Mouse (Mus musculus) lung, embryonic 15.5 days (tissue): Measurements from ENCODE around the gene Gm13084. TPM values are rescaled to one million over a fixed set of nuclear protein-coding genes. Genes with fewer than 3 reads are reported as not detected.
"Not testable (repeated sequence)": the region's sequence is repeated elsewhere in the genome, so short reads cannot be mapped to it uniquely, and the experiment has no call there.

Source experiments
- ATAC-seq: fragments of 200-750 bp; cut with Nextera tagmentation; 2 replicates; pipeline ENCODE4 v1.8.0; 2017; ENCODE audit warnings: moderate number of reproducible peaks, borderline replicate concordance; ENCODE audit not compliant: low FRiP score, low TSS enrichment; ENCODE audit errors: extremely low read depth
- H3K27ac ChIP-seq: fragments of 300-500 bp; sonication (generic); 2 replicates; pipeline ENCODE4 v1.5.1; 2015; ENCODE audit warnings: moderate library complexity, mild to moderate bottlenecking, inconsistent platforms
- H3K27me3 ChIP-seq: fragments of 300-500 bp; sonication (generic); 2 replicates; pipeline ENCODE4 v1.6.1; 2015; ENCODE audit warnings: inconsistent platforms
- H3K36me3 ChIP-seq: fragments of 300-500 bp; sonication (generic); 2 replicates; pipeline ENCODE4 v1.6.1; 2015; ENCODE audit warnings: inconsistent platforms
- H3K4me1 ChIP-seq: fragments of 300-500 bp; sonication (generic); 2 replicates; pipeline ENCODE4 v1.6.1; 2015; ENCODE audit warnings: inconsistent platforms
- H3K4me2 ChIP-seq: fragments of 300-500 bp; sonication (generic); 2 replicates; pipeline ENCODE4 v1.6.1; 2015; ENCODE audit warnings: inconsistent platforms, mild to moderate bottlenecking, moderate library complexity
- H3K4me3 ChIP-seq: fragments of 300-500 bp; sonication (generic); 2 replicates; pipeline ENCODE4 v1.5.1; 2015; ENCODE audit warnings: mild to moderate bottlenecking, inconsistent platforms
- H3K9ac ChIP-seq: fragments of 300-500 bp; sonication (generic); 2 replicates; pipeline ENCODE4 v1.6.1; 2015; ENCODE audit warnings: inconsistent platforms
- H3K9me3 ChIP-seq: fragments of 300-500 bp; sonication (generic); 2 replicates; pipeline ENCODE4 v1.6.1; 2016; ENCODE audit warnings: inconsistent platforms
- WGBS: fragments of 180-500 bp; shearing (Covaris S2); methylation state at CpG from one replicate; pipeline ENCODE4 v1.1.7; 2015; 5-methylcytosine and 5-hydroxymethylcytosine counted together
- polyA plus RNA-seq: library from polyadenylated mRNA; unstranded; fragments of >200 nt; fragmentation: Nextera tagmentation; extraction: Ambion mirVana; gene quantifications from 2 replicates; pipeline ENCODE4 v1.2.1, GENCODE M21; 2015

Gene Gm13084
- not detected in 2 replicates for polyA plus RNA-seq

- no peak for ATAC-seq
- H3K27ac ChIP-seq: no peak within 1 kb of the TSS
- no peak within 1 kb of the TSS for H3K4me2 ChIP-seq
- 0 out of 2 replicates have a peak, but pooled peaks cover 4% of the 10 kb centered on the region for H3K9me3 ChIP-seq
- H3K4me3 ChIP-seq: no peak within 1 kb of the TSS
- no peaks in the 10 kb centered on the region for H3K36me3 ChIP-seq
- no peaks in the 10 kb centered on the region for H3K4me1 ChIP-seq
- no peak within 1 kb of the TSS for H3K9ac ChIP-seq
- no peaks in the 10 kb centered on the region for H3K27me3 ChIP-seq
- WGBS: 77% methylated on average over 2 of the region's 2 CpGs
Measured at GRCm38 (mm10) chr4:143815993-143816392, at the start of gene Gm13084. Gm13084 (minus strand) TSS chr4:143816093.

- H3K4me2 ChIP-seq, H3K36me3 ChIP-seq: not testable (repeated sequence)
Measured at GRCm38 (mm10) chr4:143846197-143846596, 30.3 kb upstream of the Gm13084 start, which contains the start of gene Gm13103. Gm13103 (plus strand) TSS chr4:143846497.

GRCm38 (mm10) chr4:143789052-143789451 lies 26.8 kb downstream of the Gm13084 start, which contains the start of gene Gm13023:
Gm13023 (plus strand) TSS chr4:143789352.
- not testable (repeated sequence) for H3K9ac ChIP-seq, H3K4me2 ChIP-seq, H3K4me1 ChIP-seq, H3K27ac ChIP-seq, H3K27me3 ChIP-seq, ATAC-seq, H3K4me3 ChIP-seq, H3K9me3 ChIP-seq, H3K36me3 ChIP-seq
- WGBS: 88% methylated on average over 3 of the region's 3 CpGs

More at GRCm38 (mm10) chr4:143846197-143846596, 30.3 kb upstream of the Gm13084 start, which contains the start of gene Gm13103:
- not testable (repeated sequence) for H3K4me1 ChIP-seq, H3K9me3 ChIP-seq, H3K27ac ChIP-seq, H3K27me3 ChIP-seq, H3K4me3 ChIP-seq, ATAC-seq, H3K9ac ChIP-seq

Other genes with a start within 250 kb of the Gm13084 start
- not detected in 2 replicates for gene Gm13083, start 201.1 kb downstream of the Gm13084 start, polyA plus RNA-seq
- not detected in 2 replicates for gene Gm13088, start 158.8 kb downstream of the Gm13084 start, polyA plus RNA-seq
- gene Gm13089, start 113.4 kb downstream of the Gm13084 start, polyA plus RNA-seq: not detected in 2 replicates
- not detected in 2 replicates for gene Gm13078, start 96.6 kb downstream of the Gm13084 start, polyA plus RNA-seq
- not detected in 2 replicates for gene Gm13023, start 26.7 kb downstream of the Gm13084 start, polyA plus RNA-seq
- not detected in 2 replicates for gene Gm13103, start 30.4 kb upstream of the Gm13084 start, polyA plus RNA-seq
- gene Pramef6, start 84.3 kb upstream of the Gm13084 start, polyA plus RNA-seq: not detected in 2 replicates
- not detected in 2 replicates for gene Pramef25, start 134.9 kb upstream of the Gm13084 start, polyA plus RNA-seq
- gene Gm13101, start 150.9 kb upstream of the Gm13084 start, polyA plus RNA-seq: not detected in 2 replicates
- gene Pramef17, start 178.3 kb upstream of the Gm13084 start, polyA plus RNA-seq: not detected in 2 replicates
- not detected in 2 replicates for gene Pramel4, start 243.0 kb upstream of the Gm13084 start, polyA plus RNA-seq